Mouse (Mus musculus) adrenal gland, adult (tissue): ENCODE results near the gene Vipr2.

Experiments
- DNase-seq, 2 experiments: peaks; one replicate each; pipeline ENCODE4 v3.0.0; 2022 to 2023; ENCODE audit warnings: low spot score in 1 of 2; ENCODE audit not compliant: inconsistent age in 2 of 2

Gene Vipr2

GRCm38 (mm10) chr12:116094765-116095555 lies 17.4 kb downstream of the Vipr2 start:
- DNase-seq, result no peak

- no peak for DNase-seq
Observed at GRCm38 (mm10) chr12:116096361-116096904, 18.9 kb downstream of the Vipr2 start.

- no peak for DNase-seq
Observed at GRCm38 (mm10) chr12:116097166-116097565, 19.6 kb downstream of the Vipr2 start.

- no peak for DNase-seq
Observed at GRCm38 (mm10) chr12:116101945-116102344, 24.4 kb downstream of the Vipr2 start.

- DNase-seq, result no peak
Observed at GRCm38 (mm10) chr12:116109451-116110353, 32.2 kb downstream of the Vipr2 start.

GRCm38 (mm10) chr12:116111007-116111694 lies 33.6 kb downstream of the Vipr2 start:
- DNase-seq, result no peak

GRCm38 (mm10) chr12:116115781-116116180 lies 38.3 kb downstream of the Vipr2 start:
- no peak for DNase-seq

- no peak for DNase-seq
Observed at GRCm38 (mm10) chr12:116116455-116116854, 38.9 kb downstream of the Vipr2 start.

- DNase-seq, result no peak
Observed at GRCm38 (mm10) chr12:116117352-116117929, 39.9 kb downstream of the Vipr2 start.

GRCm38 (mm10) chr12:116119001-116119400 lies 41.5 kb downstream of the Vipr2 start:
- no peak for DNase-seq

- DNase-seq, result no peak
Observed at GRCm38 (mm10) chr12:116123786-116124185, 46.3 kb downstream of the Vipr2 start.

- DNase-seq, result no peak
Observed at GRCm38 (mm10) chr12:116130936-116131335, 53.4 kb downstream of the Vipr2 start.

GRCm38 (mm10) chr12:116132909-116133308 lies 55.4 kb downstream of the Vipr2 start:
- no peak for DNase-seq

GRCm38 (mm10) chr12:116135906-116136305 lies 58.4 kb downstream of the Vipr2 start:
- no peak for DNase-seq

GRCm38 (mm10) chr12:116138322-116139205 lies 61.0 kb downstream of the Vipr2 start:
- no peak for DNase-seq

- no peak for DNase-seq
Observed at GRCm38 (mm10) chr12:116140605-116141004, 63.1 kb downstream of the Vipr2 start.

GRCm38 (mm10) chr12:116141816-116142215 lies 64.3 kb downstream of the Vipr2 start:
- no peak for DNase-seq

GRCm38 (mm10) chr12:116142464-116142863 lies 64.9 kb downstream of the Vipr2 start:
- DNase-seq, result no peak

GRCm38 (mm10) chr12:116145246-116145645 lies 67.7 kb downstream of the Vipr2 start:
- DNase-seq, result no peak

GRCm38 (mm10) chr12:116145686-116146085 lies 68.2 kb downstream of the Vipr2 start:
- no peak for DNase-seq
